Mouse (Mus musculus) small intestine, adult 2 months (tissue): ENCODE measurements around the gene Casq2. TPM values are rescaled to one million over a fixed set of nuclear protein-coding genes. Genes with fewer than 3 reads are reported as not detected.

ENCODE experiments used
- H3K27ac ChIP-seq: fragments of 200-500 bp; 2 replicates; pipeline ENCODE4 v1.5.1; 2012; ENCODE audit warnings: low read depth, low read length, control low read depth, inconsistent platforms; ENCODE audit not compliant: insufficient read depth
- H3K27me3 ChIP-seq: fragments of 200-500 bp; 2 replicates; pipeline ENCODE4 v1.6.1; 2012; ENCODE audit warnings: mild to moderate bottlenecking, moderate library complexity, low read length, inconsistent platforms; ENCODE audit not compliant: control insufficient read depth, insufficient read depth
- H3K36me3 ChIP-seq: fragments of 200-500 bp; 2 replicates; pipeline ENCODE4 v1.6.1; 2012; ENCODE audit warnings: mild to moderate bottlenecking, low read length, control low read depth, inconsistent platforms; ENCODE audit not compliant: control insufficient read depth, insufficient read depth
- H3K4me1 ChIP-seq: fragments of 200-500 bp; 2 replicates; pipeline ENCODE4 v1.6.1; 2012; ENCODE audit warnings: low read length, inconsistent platforms, mixed read lengths; ENCODE audit not compliant: control insufficient read depth, insufficient read depth, insufficient read length
- H3K4me3 ChIP-seq: fragments of 200-500 bp; 2 replicates; pipeline ENCODE4 v1.5.1; 2012; ENCODE audit warnings: low read depth, mild to moderate bottlenecking, control low read depth, inconsistent platforms, low read length, moderate library complexity
- CTCF ChIP-seq: fragments of 200-500 bp; IDR thresholded peaks from 2 replicates; pipeline ENCODE4 v1.5.1; 2012; ENCODE audit warnings: low read depth, mild to moderate bottlenecking, control low read depth, inconsistent platforms, low read length, moderate library complexity, mixed read lengths; ENCODE audit not compliant: insufficient replicate concordance, insufficient read length; ENCODE audit errors: extremely low read depth
- POLR2A ChIP-seq: fragments of 200-500 bp; IDR thresholded peaks from 2 replicates; pipeline ENCODE4 v1.6.1; 2012; ENCODE audit warnings: low read depth, mild to moderate bottlenecking, control low read depth, inconsistent platforms, low read length, moderate library complexity
- WGBS: fragments of 180-500 bp; shearing (Covaris S2); methylation state at CpG from one replicate; pipeline ENCODE4 v1.1.7; 2018; 5-methylcytosine and 5-hydroxymethylcytosine counted together
- polyA plus RNA-seq: library from polyadenylated mRNA; depleted of rRNA; stranded (reverse); fragments of >200 nt; gene quantifications from 2 replicates; pipeline ENCODE4 v1.2.3, GENCODE M21; 2012

Gene Casq2
- polyA plus RNA-seq, 1 experiment: 1.1 TPM

DNA sequence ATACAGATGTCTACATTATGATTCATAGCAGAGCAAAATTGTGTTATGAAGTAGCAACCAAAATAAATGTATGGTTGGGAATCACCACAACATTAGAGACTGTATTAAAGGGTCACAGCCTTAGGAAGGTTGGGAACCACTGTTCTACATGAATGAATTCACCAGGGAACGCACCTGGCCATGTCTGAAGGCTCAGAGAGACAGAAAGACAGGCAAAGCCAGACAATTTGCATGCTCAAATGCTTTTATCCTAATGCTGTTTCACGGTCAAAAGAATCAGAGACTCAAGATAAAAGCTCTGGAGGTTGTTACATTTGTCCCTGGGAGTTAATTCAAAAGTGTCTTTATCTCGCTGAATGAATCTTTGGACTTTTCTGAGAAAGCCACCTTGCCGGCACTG lies 65.6 kb downstream of the Casq2 start:
- no peaks in the 10 kb centered on the region for H3K36me3 ChIP-seq
- no peak overlapping the region for H3K4me3 ChIP-seq
- no peak for TF ChIP-seq CTCF
- no peak for TF ChIP-seq POLR2A
- no peaks in the 10 kb centered on the region for H3K27me3 ChIP-seq
- 42% methylated on average over 4 of the region's 4 CpGs for WGBS
- H3K27ac ChIP-seq: no peak overlapping the region
- peaks cover 8% of the 10 kb centered on the region for H3K4me1 ChIP-seq

DNA sequence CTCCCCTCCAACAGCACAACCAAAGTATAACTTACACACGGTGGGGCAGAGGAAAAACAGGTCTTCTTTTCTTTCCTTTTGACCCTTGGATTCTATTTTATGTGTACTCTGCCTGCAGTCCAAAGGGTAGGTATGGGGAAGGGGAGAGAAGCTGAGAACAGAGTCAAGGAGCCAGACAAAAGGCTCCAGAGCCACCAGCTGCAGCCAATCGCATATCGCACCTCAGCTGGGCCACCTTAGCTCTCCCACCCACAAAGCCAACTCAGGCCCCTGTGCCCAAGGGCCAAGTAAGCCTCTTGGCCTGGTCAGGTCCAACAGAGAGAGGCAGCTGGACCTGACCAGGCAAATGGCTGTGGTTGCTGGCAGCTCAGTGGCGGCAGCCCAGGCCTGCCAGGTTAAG lies 66.3 kb downstream of the Casq2 start:
- Histone ChIP-seq H3K27ac (no peak overlapping the region), H3K27me3 (no peaks in the 10 kb centered on the region), H3K4me3 (no peak overlapping the region), H3K36me3 (no peaks in the 10 kb centered on the region), H3K4me1 (peaks cover 8% of the 10 kb centered on the region)
- TF ChIP-seq POLR2A: no peak
- no peak for TF ChIP-seq CTCF
- WGBS: 47% methylated on average over 4 of the region's 4 CpGs

GRCm38 (mm10) chr3:102152872-102153271 lies 66.7 kb downstream of the Casq2 start:
- Histone ChIP-seq H3K27ac (no peak overlapping the region), H3K4me1 (peaks cover 8% of the 10 kb centered on the region), H3K27me3 (no peaks in the 10 kb centered on the region), H3K4me3 (no peak overlapping the region), H3K36me3 (0 out of 2 replicates have a peak, but pooled peaks cover 1% of the 10 kb centered on the region)
- 35% methylated on average over 4 of the region's 4 CpGs for WGBS
- no peak for TF ChIP-seq CTCF
- TF ChIP-seq POLR2A: no peak

GRCm38 (mm10) chr3:102154107-102154506 lies 67.9 kb downstream of the Casq2 start:
- TF ChIP-seq POLR2A (no peak), CTCF (no peak)

DNA sequence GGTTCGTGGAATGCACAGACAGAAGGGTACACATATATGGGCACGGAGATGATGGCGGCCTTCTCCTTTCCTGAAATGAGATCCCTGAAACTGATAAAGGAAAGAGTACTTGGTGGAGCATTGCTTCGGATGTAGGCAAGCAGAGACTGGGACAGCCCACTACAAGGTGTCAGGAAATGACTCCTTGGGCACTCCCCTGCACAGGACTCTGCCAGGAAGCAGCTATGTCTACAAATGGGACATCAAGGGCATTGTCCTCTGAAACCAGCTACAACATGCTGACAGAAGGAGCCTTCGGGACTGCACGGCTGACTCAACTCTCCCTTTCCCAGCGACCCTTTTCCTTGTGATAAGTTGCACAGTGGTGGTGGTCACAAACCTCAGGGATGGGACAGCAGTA lies 70.5 kb downstream of the Casq2 start:
- Histone ChIP-seq H3K4me1 (peaks cover 8% of the 10 kb centered on the region), H3K27ac (no peak overlapping the region), H3K4me3 (no peak overlapping the region), H3K36me3 (0 out of 2 replicates have a peak, but pooled peaks cover 1% of the 10 kb centered on the region), H3K27me3 (no peaks in the 10 kb centered on the region)
- TF ChIP-seq CTCF: no peak
- no peak for TF ChIP-seq POLR2A
- 87% methylated on average over 7 of the region's 7 CpGs for WGBS

More at GRCm38 (mm10) chr3:102154107-102154506, 67.9 kb downstream of the Casq2 start:
- 63% methylated on average over 7 of the region's 7 CpGs for WGBS
- Histone ChIP-seq H3K27ac (no peak overlapping the region), H3K4me3 (no peak overlapping the region), H3K36me3 (0 out of 2 replicates have a peak, but pooled peaks cover 1% of the 10 kb centered on the region), H3K4me1 (peaks cover 8% of the 10 kb centered on the region), H3K27me3 (no peaks in the 10 kb centered on the region)

DNA sequence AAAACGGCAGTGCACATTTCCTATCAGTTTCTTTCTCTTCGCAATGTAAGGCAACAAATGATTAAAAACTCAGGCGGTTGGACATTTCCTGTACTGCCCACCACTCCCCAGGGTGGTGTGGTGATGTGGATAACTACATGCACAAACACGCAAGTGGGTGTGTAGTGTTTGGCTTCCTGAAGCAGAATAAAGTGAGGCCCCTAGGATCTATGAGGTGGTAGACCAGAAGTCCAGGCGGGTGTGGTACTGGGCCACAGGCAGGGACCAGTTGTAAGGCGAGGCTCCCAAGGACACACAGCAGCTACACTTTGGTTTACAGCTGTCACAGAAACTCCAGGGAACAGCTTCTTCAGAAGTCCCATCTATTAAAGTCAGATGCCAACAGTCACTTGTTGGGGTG lies 71.4 kb downstream of the Casq2 start:
- Histone ChIP-seq H3K4me1 (peaks cover 3% of the 10 kb centered on the region), H3K4me3 (no peak overlapping the region), H3K27me3 (no peaks in the 10 kb centered on the region), H3K36me3 (peaks cover 3% of the 10 kb centered on the region; the same call in 1 of the 2 replicates), H3K27ac (no peak overlapping the region)
- no peak for TF ChIP-seq POLR2A
- TF ChIP-seq CTCF: no peak
- 85% methylated on average over 6 of the region's 6 CpGs for WGBS

GRCm38 (mm10) chr3:102158759-102159422 lies 72.7 kb downstream of the Casq2 start:
- Histone ChIP-seq H3K27ac (no peak overlapping the region), H3K4me3 (no peak overlapping the region), H3K27me3 (no peaks in the 10 kb centered on the region), H3K36me3 (peaks cover 10% of the 10 kb centered on the region), H3K4me1 (no peaks in the 10 kb centered on the region; the same call in 1 of the 2 replicates)
- no peak for TF ChIP-seq CTCF
- TF ChIP-seq POLR2A: no peak
- WGBS: 79% methylated on average over 14 of the region's 14 CpGs
